Mouse (Mus musculus): ENCODE data around the gene Crtc2.
A peak's percentile ranks its signal among the peaks of the same experiment; 100 is the strongest.
"Not testable (repeated sequence)": the region's sequence is repeated elsewhere in the genome, so short reads cannot be mapped to it uniquely, and the experiment has no call there.

Gene Crtc2

DNA sequence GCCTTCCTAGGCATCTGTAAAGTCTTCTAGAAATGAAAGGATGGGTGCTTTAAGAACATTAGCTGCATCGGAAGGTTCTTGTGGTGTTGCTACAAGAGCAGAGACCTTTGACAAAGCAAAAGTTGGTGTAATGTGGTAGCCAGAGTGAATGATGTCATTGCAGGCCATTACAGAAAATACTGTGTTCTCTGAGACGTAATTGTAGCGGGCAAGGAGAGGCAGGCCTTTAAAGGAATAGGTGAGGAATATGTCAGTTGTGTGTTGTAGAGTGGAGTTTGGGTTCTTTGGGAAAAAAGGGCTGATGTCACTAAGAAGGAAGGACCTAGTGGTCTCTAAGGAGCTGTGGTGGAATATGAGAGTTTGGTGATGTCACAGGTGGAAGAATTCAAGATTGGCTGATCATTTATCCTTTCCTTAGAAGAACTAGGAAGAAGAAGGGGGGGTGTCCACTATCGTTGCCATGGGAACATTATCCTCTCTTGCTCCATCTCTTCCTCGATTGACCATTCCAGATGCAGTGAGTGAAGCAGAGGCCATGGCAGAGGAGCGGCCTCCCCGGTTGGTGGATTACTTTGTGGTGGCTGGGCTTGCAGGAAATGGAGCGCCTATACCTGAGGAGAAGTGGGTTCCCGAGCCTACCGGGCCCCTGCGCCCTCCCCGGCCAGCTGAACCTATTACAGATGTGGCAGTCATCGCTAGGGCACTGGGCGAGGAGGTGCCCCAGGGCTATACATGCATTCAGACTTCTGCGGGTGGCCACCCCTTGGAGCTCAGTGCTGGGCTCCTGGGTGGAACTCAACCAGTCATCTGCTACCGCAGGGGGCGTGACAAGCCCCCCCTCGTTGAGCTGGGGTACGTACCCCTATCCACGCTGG, 13.2 kb downstream of the Crtc2 start:
- DNase-seq: peak; percentile 28

DNA sequence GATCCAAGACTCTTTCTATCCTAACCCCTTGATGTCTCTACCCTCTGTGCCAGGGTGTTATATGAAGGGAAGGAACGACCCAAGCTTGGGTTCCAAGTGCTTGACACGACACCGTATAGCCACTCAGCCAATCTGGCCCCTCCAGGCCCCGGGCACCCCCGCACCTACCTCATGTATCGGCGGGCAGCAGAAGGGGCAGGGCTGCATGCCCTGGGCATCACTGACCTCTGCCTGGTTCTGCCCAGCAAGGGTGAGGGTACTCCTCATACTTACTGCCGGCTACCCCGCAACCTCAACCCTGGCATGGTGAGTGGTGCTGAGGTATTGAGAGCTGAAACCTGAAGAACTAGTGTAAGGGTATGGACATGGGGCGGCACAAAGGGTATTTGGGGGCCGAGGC, 14.2 kb downstream of the Crtc2 start:
- peak; percentile 11 for DNase-seq

DNA sequence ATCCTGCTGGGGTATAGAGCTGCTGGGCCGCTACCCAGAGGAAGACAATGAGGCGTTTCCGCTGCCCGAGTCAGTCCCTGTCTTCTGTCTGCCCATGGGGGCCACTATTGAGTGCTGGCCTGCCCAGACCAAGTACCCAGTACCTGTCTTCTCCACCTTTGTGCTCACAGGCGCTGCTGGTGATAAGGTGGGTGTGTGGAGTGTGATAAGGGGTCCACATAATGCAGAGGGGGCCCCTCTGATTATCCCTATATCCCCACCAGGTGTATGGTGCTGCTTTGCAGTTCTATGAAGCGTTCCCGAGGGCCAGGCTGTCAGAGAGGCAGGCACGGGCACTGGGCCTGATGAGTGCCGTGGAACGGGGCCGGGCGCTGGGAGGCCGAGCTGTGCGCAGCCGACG, 15.0 kb downstream of the Crtc2 start:
- DNase-seq: peak; percentile 10

DNA sequence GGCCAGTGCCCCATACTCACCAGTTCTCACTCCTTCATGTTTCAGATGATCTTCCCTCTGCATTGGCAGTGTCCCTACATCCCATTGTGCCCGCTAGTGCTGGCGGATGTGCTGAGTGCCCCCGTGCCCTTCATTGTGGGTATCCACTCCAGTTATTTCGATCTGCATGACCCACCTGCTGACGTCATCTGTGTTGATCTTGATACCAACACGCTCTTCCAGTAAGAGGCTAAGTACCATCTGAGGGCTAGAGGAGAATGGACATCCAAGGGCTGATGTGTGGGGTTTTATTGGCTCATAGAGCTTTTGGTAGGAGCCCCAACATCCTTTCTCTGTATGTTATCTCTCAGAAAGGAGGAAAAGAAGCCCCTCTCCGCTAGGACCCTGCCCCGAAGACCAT, 16.8 kb downstream of the Crtc2 start:
- no peak for DNase-seq

DNA sequence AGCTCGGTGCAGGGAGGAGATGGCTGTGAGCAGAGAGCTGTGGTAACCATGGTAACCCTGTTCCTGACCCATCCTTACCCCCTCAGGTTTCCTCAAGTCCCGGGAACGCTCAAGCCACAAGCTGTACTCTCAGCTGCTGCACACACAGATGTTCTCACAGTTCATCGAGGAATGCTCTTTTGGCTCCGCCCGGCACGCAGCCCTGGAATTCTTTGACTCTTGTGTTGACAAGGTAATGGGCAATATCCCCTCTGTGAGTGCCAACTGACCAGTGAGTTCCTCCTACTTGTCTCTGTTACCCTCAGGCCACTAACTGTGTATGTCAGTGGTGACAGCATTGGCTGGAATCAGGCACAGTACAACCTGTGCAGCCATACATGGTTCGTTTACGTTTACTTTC, 18.2 kb downstream of the Crtc2 start:
- DNase-seq: no peak

DNA sequence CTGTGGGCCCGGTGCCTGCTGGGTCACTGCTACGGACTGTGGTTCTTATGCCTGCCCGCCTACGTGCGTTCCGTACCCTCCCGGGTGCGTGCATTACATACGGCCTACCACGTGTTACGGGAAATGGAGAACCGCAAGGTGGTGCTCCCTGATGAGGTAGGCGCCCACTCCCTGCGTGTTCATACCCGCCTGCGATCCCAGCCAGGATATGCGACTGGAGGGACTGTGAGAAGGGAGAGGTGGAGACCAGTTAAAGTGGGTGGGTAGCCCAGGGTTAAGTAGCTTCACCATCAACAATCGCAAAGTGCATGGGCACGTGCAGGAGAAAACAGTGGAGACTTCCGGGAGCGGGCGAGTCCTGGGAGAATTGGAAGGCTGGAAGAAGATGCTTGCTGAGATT, 19.9 kb downstream of the Crtc2 start:
- DNase-seq: no peak

DNA sequence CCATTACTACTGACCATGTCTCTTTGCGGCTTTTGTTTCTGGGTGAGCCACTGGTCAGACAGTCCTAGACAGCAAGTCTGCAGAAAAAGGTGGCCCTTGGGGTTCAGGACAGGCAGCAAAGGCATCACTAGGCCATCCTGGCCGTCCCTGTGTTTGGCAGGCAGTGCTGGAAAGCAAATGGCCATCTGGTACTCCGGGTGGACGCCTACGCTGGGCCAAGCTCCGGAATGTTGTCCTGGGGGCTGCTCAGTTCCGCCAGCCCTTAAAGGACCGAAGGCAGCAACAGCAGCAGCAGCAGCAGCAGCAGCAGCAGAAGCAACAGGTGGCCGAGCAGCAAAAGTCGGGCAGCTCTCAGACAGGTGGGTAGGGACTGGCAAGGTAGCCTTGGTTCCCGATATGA, 21.3 kb downstream of the Crtc2 start:
- peak; percentile 69 for DNase-seq

DNA sequence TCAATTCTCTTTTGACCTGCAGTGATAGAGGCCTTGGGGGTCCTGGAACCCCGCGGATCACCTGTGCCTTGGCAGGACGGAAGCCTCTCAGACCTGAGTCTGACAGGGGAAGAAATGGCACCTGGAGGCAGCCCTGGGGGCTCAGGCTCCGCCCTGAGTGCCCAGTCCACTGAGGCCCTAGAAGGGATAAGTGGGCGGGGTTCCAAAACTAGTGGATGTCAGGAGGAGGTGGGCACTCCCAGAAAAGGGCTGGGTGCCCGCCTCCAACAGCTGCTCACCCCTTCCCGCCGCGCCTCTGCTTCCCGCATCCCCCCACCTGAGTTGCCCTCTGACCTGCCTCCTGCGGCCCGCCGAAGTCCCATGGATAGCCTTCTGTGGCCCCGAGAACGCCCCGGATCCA, 22.9 kb downstream of the Crtc2 start:
- DNase-seq: no peak

DNA sequence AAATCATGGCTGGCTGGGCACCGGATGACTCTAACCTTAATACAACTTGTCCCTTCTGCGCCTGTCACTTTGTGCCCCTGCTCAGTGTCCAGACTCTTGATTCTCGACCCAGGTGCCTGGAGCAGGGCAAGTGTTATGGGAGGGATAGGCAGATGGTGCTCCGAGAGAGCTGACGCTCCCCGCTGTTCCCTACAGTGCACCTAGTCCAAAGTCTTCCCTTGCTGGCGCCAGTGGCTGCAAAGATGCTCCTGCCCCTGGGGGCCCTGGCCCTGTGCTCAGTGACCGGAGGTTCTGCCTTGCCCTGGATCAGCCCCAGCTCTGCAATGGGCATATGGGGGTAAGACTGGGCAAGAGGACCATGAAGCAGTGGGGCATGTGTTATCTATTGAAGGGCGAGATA, 23.8 kb downstream of the Crtc2 start:
- peak; percentile 83 for DNase-seq

DNA sequence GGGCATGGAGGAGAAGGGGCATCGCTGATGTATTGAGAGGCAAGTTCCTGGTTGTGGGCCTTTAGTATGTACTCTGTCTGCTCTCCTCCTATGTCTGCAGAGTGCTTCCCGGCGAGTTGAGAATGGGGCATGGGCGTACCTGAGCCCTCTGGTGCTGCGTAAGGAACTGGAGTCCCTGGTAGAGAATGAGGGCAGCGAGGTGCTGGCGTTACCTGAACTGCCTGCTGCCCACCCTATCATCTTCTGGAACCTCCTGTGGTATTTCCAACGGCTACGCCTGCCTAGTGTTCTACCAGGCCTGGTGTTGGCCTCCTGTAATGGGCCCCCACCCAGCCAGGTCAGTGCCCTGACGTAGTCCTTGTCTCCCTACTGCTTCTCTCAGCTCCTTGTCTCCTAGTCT, 24.2 kb downstream of the Crtc2 start:
- no peak for DNase-seq

DNA sequence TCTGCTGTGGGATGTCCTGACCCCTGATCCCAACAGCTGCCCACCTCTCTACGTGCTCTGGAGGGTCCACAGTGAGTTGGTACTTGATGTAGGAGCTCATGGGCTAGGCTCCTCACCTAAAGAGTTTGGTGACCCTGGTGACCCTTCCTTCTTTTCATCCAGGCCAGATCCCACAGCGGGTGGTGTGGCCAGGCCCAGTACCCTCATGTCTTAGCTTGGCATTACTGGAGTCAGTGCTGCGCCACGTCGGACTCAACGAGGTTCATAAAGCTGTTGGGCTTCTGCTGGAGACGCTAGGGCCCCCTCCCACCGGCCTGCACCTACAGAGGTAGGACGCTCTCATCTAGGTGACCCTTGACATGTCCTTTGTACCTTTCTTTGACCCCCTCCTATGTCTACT, 25.3 kb downstream of the Crtc2 start:
- DNase-seq: no peak

DNA sequence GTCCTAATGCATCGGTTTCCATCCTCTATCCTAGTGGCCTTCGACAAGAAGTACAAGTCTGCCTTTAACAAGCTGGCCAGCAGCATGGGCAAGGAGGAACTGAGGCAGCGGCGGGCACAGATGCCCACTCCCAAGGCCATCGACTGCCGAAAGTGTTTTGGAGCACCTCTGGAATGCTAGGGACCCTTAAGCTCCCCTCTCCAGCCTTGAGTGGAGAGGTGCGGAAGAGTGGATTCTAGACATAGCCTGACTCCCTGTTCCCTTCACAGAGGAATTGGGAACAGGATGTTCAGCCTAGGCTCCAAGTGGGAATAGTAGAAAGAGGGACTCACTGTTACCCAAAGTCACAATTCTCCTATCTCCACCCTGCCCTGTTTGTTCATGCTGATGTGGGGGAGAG, 25.8 kb downstream of the Crtc2 start:
- no peak for DNase-seq

DNA sequence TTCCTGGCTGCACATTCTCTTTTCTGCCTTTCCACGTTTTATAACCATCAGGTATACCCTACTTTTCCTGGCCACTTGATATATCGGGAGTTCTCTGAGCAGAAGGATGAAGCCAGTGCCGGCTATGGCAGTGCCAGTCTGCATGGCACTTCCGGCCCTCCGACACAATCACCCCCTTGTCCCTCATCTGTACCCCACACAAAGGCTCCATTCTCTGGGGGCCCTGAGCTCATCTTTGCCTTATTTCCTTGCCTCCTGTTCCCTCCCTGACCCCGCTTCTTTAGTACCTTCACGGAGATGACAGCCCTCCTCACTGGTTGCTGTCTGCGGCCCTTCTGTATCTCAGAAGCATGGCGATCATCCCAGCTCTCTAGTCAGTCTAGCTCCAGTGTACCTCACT, 26.7 kb downstream of the Crtc2 start:
- DNase-seq: no peak

DNA sequence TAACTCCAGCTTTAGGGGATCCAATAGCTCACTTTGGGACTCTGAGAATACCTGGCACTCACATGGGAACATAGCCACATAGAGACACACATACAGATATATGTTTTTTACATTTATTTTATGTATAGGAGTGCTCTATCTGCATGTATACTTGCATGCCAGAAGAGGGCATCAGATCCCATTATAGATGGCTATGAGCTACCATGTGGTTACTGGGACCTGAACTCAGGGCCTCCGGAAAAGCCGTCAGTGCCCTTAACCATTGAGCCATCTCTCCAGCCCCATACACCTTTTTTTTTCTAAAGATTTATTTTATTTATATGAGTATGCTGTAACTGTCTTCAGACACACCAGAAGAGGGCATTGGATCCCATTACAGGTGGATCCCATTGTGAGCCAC, 30.2 kb downstream of the Crtc2 start:
- no peak for DNase-seq

DNA sequence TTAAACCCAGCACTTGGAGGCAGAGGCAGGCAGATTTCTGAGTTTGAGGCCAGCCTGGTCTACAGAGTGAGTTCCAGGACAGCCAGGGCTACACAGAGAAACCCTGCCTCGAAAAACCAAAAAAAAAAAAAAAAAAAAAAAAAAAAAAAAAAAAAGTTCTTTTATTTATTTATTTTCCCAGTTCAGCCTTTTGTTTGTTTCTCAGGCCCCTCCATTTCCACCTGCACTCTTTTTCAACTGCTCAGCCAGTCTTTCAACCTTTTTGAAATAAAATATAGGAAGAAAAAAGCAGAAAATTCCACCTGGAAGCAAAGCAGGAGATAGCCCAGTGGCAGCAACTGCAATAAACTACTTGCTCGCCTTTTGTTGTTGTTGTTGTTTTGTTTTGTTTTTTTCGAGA, 35.4 kb downstream of the Crtc2 start:
- not testable (repeated sequence) for DNase-seq

DNA sequence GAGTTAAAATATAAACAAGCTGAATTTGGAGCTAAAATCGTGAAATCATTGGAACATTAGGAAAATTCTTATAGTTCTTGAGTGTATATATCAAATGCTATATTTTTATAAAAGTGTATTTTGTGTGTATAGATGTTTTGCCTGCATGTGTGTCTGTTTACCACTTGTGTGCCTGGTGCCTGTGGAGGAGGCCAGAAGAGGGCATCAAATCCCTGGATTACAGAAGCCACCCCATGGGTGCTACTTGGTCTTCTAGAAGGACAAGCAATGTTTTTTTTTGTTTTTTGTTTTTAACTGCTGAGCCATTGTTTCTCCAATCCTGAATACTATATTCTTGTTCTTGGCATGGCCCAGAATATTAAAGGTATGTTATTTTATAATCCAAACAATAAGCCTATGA, 36.6 kb downstream of the Crtc2 start:
- DNase-seq: no peak

DNA sequence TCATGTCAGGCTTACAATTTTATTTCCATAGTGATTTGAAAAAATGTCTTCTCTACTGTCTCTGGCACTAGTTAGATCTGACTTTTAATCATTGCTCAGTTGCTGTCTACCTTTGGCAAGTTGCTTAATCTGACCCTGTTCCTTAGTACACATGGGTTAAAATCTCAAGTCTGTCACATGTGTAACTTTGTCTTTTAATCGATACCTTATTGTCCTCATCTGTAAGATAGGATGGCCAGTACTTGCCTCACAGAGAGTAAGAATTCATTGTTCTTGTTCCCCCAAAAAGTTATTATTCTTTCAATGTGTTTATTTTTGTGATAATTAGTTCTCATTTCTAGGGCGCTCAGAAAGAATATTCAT, 38.0 kb downstream of the Crtc2 start:
- DNase-seq: no peak

DNA sequence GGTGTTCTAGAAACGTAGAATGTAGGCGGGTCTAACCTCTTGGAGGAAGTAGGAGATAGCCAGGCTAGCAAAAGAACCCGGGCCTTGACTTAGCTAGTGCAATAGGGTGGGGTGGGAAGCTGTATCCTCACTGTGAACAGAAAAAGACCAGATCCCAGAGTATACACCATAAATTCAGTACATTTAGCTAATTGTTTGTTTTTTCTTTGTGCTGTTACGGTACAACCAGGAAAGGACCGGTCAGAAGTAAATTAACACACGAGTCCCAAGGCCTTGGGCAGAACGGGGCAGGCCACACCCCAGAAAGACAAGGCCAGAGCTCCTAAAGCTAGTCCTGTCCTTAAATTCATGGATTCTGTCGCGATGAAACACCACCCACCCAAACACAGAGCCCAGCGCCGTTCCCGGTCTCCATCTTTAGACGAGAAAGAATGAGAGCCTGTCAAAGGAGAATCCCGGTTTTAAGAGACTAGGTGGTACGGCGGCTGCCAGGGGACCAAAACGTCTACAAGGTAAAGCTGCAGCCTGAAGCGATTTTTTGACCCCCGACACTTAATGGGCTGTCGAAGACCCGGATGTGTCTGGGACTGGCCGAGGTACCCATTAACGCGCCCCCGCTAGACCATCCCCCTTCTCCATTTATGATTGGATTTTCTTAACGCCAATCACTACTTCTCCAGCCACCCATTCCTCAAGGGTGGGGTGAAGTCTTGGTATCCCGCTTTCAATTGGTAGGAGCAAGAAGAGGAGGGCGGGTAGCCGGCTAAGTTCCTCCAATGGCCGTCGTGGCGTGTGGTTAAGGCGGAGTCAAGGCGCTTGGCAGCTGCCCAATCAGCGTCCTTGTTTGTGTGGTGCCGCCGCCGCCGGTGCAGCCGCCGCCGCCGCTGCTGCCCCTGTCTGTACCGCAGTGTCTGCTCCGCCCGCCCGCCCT, 38.6 kb downstream of the Crtc2 start, which contains the start of gene Gatad2b:
Gatad2b (plus strand) TSS at position 834 of the 931 bp plus-strand sequence.
- peak; percentile 99 for DNase-seq

DNA sequence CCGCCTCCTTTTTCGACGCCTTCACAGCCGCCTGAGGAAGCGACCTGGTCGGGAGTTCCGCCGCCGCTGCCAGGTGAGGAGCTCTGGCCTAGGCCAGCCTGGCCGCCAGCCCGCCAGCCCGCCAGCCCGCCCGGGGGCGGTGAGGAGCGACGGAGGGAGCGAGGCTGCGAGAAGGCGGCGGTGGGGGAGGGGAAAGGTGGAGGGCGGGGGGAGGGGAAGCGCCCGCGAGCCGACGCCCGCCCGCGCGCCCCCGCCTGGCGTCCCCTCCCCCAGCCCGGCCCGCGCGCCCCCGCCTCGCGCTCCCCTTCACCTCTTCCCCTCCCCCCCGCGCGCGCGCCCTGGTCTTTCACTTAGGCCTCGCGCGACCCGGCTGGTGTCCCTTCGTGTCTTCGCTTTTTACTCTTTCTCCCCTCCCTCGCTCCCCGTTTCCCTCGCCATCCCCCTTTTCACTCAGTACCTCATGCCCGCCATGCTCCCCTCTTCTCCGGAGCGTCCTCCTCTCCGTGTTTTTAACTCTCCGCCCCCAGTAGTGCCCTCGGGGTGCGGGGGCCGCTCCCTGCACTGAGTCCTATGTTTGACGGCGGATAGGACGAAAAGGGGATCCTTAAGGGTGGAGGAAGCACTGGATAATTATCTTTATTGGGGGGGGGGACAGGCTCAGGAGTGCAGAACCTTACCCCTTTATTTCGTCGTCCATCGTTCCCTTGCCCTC, 39.5 kb downstream of the Crtc2 start:
- peak; percentile 58 for DNase-seq

DNA sequence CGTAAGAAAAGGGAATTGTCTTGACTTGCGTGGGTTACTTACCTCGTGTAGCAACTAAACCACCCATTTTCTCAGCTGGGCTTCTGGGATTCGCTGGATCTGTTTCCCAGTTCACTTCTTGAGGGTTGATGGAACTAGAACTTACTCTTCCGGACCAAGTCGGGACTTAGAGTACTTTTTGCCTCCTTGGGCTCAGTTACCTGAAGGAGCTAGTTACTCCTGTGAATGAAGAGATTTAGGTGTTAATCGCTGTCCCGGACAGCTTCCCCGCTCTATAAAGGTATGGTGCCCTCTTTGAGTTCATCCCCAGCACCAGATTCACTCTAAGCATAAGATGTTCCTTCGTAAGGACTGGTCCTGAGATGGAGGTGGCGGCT, 40.1 kb downstream of the Crtc2 start:
- DNase-seq: no peak

DNA sequence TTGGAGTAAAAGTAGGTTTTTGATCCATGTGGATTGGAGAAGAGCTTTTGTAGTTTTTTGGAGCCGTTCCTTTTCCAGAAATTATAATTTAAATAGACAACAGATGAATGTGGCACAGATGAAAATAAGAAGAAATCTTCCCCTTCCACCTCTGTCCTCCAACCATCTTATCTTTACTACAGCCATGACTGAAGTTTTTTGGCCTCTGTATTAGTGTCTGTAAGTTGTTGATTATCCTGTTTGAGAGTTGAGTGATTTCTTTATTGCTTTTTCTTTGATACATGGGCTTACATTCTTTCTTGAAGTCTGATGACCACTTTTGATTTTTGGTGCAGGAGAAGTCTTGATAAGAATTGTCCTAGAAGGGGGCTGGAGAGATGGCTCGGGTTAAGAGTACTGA, 40.7 kb downstream of the Crtc2 start:
- DNase-seq: no peak

DNA sequence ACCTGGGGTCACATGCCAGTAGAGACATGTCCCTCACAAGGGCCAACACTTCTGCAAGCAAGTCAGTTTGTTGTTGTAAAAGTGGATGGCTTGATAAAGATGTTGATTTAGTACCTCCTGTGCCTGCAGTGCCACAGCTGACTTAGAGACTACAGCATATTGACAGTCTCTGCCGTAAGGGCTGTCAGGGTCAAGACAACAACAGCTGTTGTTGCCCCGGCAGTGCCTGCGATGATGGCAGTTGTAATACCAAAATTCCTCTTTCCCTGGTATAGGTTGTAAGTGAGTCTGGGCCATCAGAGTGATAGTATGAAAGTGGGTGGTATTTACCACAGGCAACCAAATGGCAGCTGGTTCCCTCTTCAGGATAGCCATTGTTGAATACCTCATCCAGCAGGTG, 51.8 kb downstream of the Crtc2 start:
- no peak for DNase-seq

DNA sequence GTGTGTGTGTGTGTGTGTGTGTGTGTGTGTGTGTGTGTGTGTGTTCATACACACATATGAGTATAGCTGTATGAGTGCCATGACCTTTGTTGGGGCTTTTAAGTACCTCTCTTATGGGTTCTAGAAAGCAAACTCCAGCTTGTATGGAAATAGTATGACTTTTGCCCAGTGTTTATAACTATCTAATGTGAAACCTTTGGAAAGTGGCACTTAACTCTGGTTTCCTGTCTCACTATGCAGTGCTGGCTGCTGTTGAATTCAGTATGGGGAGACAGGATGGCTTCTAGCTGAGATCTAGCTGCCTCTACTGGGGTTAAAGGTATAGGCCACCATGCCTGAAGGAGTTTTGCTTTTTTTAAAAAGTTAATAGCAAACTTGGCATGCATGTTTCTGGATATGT, 55.6 kb downstream of the Crtc2 start:
- DNase-seq: no peak
